Mouse (Mus musculus): ENCODE data around the gene Mup3.
"Not testable (repeated sequence)": the region's sequence is repeated elsewhere in the genome, so short reads cannot be mapped to it uniquely, and the experiment has no call there.

GRCm38 (mm10) chr4:62054780-62055179 is 32.4 kb downstream of the Mup3 start:
- not testable (repeated sequence) for TF ChIP-seq CTCF (IDR thresholded peaks at IDR 0.05; ENCODE audit: low read depth, low read length); POLR2A (IDR thresholded peaks at IDR 0.05; ENCODE audit: extremely low read depth, insufficient read depth, low read length)

All from liver, adult 2 months (tissue).